Mouse (Mus musculus): Measurements from ENCODE around the gene Slc19a1.

The Slc19a1 gene

GRCm38 (mm10) chr10:77032591-77033322 is 716 bp downstream of the Slc19a1 start:
- DNase-seq (ENCODE audit: low spot score in 2 of 2), result peak; percentile 92 to 95

DNA sequence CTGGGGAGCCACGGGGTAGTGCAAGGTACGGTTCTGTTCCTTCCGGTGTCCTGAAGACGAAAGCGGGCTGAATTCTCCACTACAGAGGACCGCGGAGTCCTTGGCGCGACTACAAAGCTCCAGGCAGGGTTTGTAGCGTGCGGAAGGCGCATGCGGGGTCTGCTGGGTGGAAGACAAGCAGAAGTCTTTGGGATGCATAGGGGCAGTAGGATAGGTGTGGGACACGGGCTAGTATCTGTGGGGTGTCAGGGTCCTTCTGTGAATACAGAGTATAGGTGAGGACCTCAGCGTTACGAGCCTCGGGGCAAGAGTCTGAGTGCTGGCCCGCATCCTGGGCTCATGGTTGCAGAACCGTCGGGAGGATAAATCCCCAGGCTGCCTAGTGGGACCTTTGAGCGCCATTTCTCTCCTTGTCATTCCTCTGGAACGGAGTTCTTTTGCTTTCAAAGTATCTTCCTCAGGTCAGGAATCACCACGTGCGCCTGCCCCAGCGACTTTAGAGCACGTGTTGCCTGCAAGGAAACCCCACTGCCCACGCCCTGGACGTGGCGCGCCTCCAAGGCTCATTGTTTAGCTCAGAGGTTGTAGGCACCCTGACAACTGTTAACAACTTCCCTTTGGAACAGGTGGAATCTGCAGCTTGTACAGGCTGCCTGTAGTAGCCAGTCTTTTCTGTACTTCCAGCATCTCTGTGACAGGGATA is 1.4 kb downstream of the Slc19a1 start:
- DNase-seq (ENCODE audit: low spot score in 2 of 2), result peak; percentile 70 to 74

DNA sequence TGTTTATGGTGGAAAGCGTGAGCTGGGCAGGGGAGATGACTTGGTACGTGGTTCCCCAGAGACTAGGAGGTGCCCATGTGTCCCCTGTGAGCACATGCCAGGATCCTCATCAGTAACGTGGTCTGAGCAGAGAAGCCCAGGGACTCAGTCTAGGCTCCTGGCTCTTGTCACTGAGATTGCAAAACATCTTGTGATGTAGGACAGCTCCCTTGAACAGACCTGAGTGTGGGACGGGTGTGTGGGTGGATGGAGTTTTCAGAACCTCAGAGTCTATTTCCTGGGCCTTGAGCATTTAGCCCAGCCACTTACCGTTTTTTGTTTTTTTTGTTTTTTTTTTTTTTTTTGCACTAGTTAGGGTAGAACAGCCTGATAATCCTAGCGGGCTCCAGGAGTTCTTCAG is 3.4 kb downstream of the Slc19a1 start:
- DNase-seq (ENCODE audit: low spot score in 2 of 2), result peak; percentile 81 to 89

DNA sequence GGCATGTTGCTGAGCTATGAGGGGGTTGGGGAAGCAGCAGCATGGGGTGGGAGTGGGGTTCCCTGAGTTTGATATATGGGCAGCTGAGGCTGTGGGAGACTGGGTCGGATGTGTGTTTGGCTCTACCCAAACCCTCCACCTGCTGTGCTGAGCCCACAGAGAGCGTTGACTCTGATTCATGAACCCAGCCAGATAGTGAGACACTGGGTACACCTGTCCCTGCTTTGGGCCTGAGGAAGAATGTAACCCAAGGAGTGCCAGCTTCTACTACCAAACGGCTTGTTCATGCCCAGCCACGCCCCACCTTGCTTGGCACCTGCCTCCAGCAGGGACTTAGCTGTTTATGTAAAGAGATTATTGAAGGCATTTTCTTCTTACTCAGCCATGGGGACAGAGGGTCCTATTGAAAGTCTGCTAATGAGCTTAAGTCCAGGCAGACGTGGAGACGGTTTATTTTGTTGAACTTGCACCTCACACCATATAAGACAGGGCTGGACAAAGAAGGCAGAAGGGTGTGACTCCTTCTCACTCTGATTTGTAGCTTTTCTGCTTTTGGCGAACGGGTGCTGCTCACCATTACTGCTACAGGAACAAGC is 6.6 kb downstream of the Slc19a1 start:
- DNase-seq (ENCODE audit: low spot score in 2 of 2), result no peak

DNA sequence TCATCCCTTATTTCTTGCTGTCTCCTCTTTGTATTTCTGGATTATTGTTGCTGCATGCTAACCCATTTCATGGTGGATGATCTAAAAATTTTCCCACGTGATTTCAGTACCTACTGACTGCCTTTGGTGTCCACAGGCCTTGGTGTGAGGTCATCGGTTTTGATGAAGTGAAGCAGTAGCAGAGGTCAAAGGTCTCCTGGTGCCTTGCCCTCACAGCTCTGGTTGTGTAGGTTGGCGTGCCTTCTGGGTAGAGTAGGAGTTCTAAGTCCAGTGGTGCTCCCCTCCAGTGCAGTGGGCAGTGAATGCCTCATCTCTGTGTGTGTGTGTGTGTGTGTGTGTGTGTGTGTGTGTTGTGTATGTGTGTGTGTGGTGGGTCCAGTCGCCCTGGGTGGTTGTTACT is 16.2 kb downstream of the Slc19a1 start:
- no peak for DNase-seq (ENCODE audit: low spot score in 2 of 2)

DNA sequence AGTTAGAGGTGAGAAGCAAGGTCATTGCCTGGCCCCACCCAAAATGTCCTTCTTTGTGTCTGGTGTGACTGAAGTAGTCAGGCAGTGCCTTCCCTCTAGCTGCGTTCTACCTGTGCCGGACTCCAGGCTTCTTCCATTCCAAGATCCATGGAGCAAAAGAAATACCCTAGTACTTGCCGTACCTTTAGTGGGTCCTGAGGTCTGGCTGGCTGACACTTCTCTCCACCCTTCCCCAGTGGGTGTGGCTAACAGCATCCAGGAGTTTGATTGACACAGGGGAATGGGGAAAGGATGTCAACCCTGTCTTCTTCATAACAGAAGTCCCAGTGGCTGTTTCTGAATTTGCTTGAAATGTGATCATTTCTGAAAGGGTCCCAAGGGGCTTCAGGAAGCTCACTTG is 16.6 kb downstream of the Slc19a1 start:
- no peak for DNase-seq (ENCODE audit: low spot score in 2 of 2)

GRCm38 (mm10) chr10:77056768-77057167 is 24.7 kb downstream of the Slc19a1 start:
- no peak for DNase-seq (ENCODE audit: low spot score in 2 of 2)

DNA sequence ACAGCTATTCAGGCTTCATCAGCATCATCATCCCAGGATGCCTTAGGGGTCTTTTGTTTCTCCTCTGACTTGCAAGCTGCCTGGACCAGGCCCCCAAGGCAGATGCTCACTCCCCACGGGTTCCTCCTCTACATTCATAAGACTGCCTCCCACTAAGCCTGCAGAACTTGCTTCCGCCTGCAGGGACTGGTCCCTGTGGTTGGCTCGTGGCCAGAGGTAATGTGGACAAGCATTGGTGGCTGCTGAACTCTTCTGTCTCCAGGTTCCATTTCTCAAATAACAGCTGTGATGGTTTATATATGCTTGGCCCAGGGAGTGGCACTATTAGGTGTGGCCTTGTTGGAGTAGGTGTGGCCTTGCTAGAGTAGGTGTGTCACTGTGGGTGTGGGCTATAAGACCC is 29.4 kb downstream of the Slc19a1 start:
- no peak for DNase-seq (ENCODE audit: low spot score in 2 of 2)

GRCm38 (mm10) chr10:77062393-77063010 is 30.5 kb downstream of the Slc19a1 start:
- DNase-seq (ENCODE audit: low spot score in 2 of 2), result no peak

GRCm38 (mm10) chr10:77064239-77064638 is 32.2 kb downstream of the Slc19a1 start:
- DNase-seq (ENCODE audit: low spot score in 2 of 2), result no peak

- no peak for DNase-seq (ENCODE audit: low spot score in 2 of 2)
Observed at GRCm38 (mm10) chr10:77064659-77065058, 32.6 kb downstream of the Slc19a1 start.

DNA sequence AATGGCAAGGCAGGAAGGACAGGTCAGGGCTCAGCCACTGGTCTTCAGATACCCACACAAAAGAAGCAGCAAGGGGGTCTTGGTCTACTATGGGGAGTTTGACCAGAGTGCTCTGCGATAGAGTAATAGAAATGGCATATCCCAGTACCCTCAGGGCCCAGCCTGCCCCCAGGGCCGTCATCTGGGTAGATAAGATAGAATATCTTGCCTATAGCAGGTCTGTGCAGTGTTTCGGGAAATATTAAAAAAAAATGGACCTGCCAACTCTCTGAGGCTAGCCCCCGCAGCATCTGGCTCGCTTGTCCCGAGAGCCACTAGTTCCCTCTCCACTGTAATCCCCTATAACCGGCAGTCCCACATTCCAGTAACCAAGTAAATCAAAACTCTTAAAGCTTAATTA is 36.4 kb downstream of the Slc19a1 start:
- DNase-seq (ENCODE audit: low spot score in 2 of 2), result no peak

DNA sequence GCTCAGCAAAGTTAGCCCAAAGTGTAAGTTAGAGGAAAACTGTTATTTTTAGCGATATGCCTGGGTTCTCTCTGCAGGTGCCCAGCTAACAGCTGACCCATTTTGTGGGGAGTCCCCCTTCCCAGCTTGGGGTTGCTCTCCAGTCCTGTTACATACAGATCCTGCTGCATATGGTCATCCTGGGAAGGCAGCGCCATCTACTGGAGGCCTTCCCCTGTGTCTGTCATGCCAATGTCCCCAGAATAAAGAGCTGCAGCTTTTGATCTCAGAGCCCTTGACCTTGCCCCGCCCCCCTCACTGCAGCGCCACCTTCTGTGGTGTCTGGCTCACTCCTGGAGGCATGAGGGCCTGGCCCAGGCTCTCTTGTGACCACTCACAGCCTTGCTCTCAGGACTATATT is 38.0 kb downstream of the Slc19a1 start:
- peak; percentile 68 to 72 for DNase-seq (ENCODE audit: low spot score in 2 of 2)

DNA sequence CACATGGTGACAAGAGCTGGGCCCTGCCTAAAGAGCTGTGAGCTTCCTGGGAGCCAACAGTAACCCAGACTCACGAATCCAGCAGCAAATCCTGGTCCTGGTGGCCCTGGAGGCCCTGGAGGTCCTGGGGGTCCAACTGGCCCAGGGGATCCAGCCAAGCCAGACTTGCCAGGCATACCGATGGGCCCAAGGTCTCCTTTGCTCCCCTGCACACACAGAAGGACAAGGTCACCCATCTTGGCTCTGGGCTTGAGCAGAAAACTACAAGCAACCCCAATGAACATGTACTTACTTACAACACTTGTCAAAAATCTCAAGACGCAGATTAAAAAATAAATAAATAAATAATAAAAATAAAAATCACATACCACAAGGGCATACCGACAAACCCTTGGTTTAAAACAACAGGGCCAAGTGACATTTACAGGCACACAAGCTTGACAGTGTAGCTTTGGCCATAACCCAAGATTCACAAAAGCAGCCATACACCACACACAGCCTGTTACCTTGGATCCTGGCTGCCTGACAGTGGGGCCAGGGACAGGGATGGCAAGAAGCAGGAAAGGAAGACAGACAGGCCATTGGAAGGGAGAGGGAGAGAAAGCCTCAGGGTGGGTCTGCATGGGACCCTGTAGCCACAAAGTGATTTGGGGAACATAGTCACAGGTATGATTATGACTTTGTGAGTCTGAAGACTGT is 42.4 kb downstream of the Slc19a1 start:
- no peak for DNase-seq (ENCODE audit: low spot score in 2 of 2)

- DNase-seq (ENCODE audit: low spot score in 2 of 2), result no peak
Observed at GRCm38 (mm10) chr10:77078456-77078855, 46.4 kb downstream of the Slc19a1 start.

GRCm38 (mm10) chr10:77078961-77079360 is 46.9 kb downstream of the Slc19a1 start:
- no peak for DNase-seq (ENCODE audit: low spot score in 2 of 2)

- DNase-seq (ENCODE audit: low spot score in 2 of 2), result peak; percentile 82 to 83
Observed at GRCm38 (mm10) chr10:77082453-77082852, 50.4 kb downstream of the Slc19a1 start.

DNA sequence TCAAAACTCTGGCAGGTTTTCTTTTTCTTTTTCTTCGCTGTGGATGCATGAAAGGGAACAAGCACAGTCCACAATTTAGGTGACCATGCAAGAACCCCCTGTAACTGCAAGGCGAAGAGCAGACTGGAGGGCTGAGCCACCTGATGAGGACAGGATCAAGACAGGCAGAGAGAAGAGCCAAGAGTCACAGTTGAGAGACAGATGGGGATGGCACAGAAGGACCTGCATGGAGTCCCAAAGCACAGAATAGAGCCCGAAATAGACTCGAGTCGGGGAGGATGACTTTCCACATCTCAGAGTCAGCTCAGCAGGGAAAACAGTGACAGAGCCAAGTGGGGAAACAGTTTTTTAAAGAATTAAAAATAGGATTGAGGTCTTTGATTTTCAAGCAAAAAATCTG is 50.9 kb downstream of the Slc19a1 start:
- DNase-seq (ENCODE audit: low spot score in 2 of 2), result no peak

DNA sequence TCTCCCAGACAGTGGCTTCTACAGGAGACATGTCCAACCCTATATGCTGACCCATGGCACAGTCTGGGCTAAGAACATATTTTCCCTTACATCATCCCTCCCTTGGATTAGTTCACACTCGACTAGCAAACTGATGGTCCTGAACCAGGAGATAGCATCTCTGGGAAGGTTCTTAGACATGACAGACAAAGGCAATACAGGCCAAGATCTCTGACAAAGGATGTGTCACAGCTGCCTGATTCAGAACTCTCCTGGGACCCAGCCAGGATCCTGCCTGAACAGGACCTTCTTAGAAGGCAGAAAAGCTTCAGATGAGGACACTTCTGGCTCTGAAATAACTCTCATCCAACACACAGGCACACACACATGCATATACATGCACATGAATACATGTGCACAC is 52.5 kb downstream of the Slc19a1 start:
- no peak for DNase-seq (ENCODE audit: low spot score in 2 of 2)

- DNase-seq (ENCODE audit: low spot score in 2 of 2), result no peak
Observed at GRCm38 (mm10) chr10:77089336-77089735, 57.3 kb downstream of the Slc19a1 start.

DNA sequence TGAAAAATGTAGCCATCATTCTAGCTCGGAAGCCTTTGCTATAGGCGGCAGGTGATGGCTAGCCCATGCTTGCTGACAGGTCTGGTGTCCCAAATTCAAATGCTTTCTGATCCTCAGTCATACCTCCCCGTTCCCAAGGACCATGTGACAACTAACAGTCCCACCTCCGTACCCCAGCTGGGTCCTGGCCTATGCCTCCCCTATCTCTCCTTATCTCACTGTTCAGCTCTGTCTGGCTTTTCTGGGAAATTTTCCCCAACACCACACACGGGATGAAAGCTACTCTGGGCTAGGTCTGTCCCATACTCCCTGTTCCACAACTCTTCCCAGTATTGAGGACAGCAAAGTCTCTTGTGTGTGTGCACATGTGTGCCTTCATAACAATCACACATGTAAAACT is 58.0 kb downstream of the Slc19a1 start:
- no peak for DNase-seq (ENCODE audit: low spot score in 2 of 2)

DNA sequence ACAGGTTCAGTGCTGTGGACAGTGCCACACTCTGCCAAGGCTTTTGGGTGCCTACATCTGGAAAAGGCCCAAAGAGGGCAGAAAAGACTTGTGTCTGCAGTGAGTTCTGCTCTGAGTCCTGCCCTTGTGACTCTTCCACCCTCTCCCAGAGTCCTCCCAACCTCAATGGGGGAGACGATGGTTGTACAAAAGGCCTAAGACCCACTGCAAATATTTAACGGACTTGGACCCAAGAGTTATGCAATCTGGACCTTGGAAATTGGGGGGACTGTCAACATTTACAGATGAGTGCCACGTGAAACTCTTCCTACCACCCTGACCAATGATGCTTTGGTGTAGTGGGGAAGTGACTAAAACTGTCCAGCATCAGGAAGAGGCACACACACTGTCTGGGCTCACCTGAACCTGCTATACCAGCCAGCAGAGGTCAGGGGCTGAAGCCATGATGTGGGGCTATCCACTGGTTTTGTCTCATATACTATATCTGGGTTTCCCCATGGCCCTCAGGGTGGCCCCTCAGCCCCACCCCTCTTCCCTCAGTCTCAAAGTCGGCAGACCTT is 59.6 kb downstream of the Slc19a1 start:
- no peak for DNase-seq (ENCODE audit: low spot score in 2 of 2)

Measured in right cerebral cortex, adult 2 months (tissue).